Mouse (Mus musculus) lung, postnatal 0 days (tissue): ENCODE data around the gene Ston2.

Experiments
- CTCF ChIP-seq: IDR thresholded peaks from 2 replicates; pipeline ENCODE4 v1.5.1; 2016; ENCODE audit warnings: antibody characterized with exemption, mild to moderate bottlenecking
- EP300 ChIP-seq: IDR thresholded peaks from 2 replicates; pipeline ENCODE4 v1.6.1; 2016; ENCODE audit warnings: antibody characterized with exemption, mild to moderate bottlenecking, control low read depth

GRCm38 (mm10) chr12:91642426-91643093 lies 145.6 kb downstream of the Ston2 start:
- TF ChIP-seq CTCF (no peak), EP300 (no peak)
